Mouse (Mus musculus): ENCODE results near the gene Nol12. TPM values are rescaled to one million over a fixed set of nuclear protein-coding genes. Genes with fewer than 3 reads are reported as not detected.
A peak's percentile ranks its signal among the peaks of the same experiment; 100 is the strongest.

The Nol12 gene
- polyA plus RNA-seq, 1 experiment from 2014 or later = 24.5 TPM

- peaks cover 61% of the 10 kb centered on the region for H3K4me1 ChIP-seq (replicated peaks)
- peak overlapping the region; percentile 4; the same call in 1 of the 2 replicates for H3K4me3 ChIP-seq (replicated peaks)
- WGBS (ENCODE audit: insufficient replicate concordance) = 77% methylated on average over 12 of the region's 12 CpGs
- peak overlapping the region; percentile 100 for H3K4me2 ChIP-seq
- no peak for ATAC-seq (ENCODE audit: insufficient read depth)
- no peaks in the 10 kb centered on the region for H3K9me3 ChIP-seq (replicated peaks)
- H3K9ac ChIP-seq = no peak overlapping the region
- peaks cover 15% of the 10 kb centered on the region for H3K36me3 ChIP-seq (replicated peaks)
- peak overlapping the region; percentile 48 for H3K27ac ChIP-seq (replicated peaks)
- H3K27me3 ChIP-seq = 0 out of 2 replicates have a peak, but pooled peaks cover 6% of the 10 kb centered on the region
Observed at GRCm38 (mm10) chr15:78916052-78916826, 18.5 kb upstream of the Nol12 start.

- H3K4me2 ChIP-seq = no peak overlapping the region
- H3K27me3 ChIP-seq = 0 out of 2 replicates have a peak, but pooled peaks cover 6% of the 10 kb centered on the region
- H3K4me3 ChIP-seq (replicated peaks) = no peak overlapping the region
- no peak for ATAC-seq (ENCODE audit: insufficient read depth)
- peaks cover 68% of the 10 kb centered on the region for H3K4me1 ChIP-seq (replicated peaks)
- peaks cover 10% of the 10 kb centered on the region; the same call in 1 of the 2 replicates for H3K36me3 ChIP-seq (replicated peaks)
- no peak overlapping the region for H3K9ac ChIP-seq
- H3K9me3 ChIP-seq (replicated peaks) = no peaks in the 10 kb centered on the region
- no peak overlapping the region for H3K27ac ChIP-seq (replicated peaks)
- 87% methylated on average over 23 of the region's 23 CpGs for whole genome bisulfite sequencing (ENCODE audit: insufficient replicate concordance)
Observed at GRCm38 (mm10) chr15:78918126-78918525, 16.6 kb upstream of the Nol12 start.

- 76% methylated on average over 12 of the region's 12 CpGs for WGBS (ENCODE audit: insufficient replicate concordance)
- Histone ChIP-seq H3K4me3 (replicated peaks) (no peak overlapping the region), H3K4me2 (no peak overlapping the region), H3K27ac (replicated peaks) (peak overlapping the region; percentile 66), H3K9me3 (replicated peaks) (no peaks in the 10 kb centered on the region), H3K4me1 (replicated peaks) (peaks cover 68% of the 10 kb centered on the region), H3K27me3 (no peaks in the 10 kb centered on the region), H3K9ac (no peak overlapping the region), H3K36me3 (replicated peaks) (peaks cover 10% of the 10 kb centered on the region; the same call in 1 of the 2 replicates)
- ATAC-seq (ENCODE audit: insufficient read depth) = no peak
Observed at GRCm38 (mm10) chr15:78919914-78920313, 14.8 kb upstream of the Nol12 start.

- Histone ChIP-seq H3K27ac (replicated peaks) (peak overlapping the region; percentile 98), H3K4me1 (replicated peaks) (peaks cover 75% of the 10 kb centered on the region), H3K36me3 (replicated peaks) (peaks cover 10% of the 10 kb centered on the region; the same call in 1 of the 2 replicates), H3K27me3 (no peaks in the 10 kb centered on the region), H3K9me3 (replicated peaks) (no peaks in the 10 kb centered on the region), H3K4me3 (replicated peaks) (peak overlapping the region; percentile 49), H3K9ac (peak overlapping the region; percentile 66), H3K4me2 (peak overlapping the region; percentile 79)
- peak; percentile 81 for ATAC-seq (ENCODE audit: insufficient read depth)
- WGBS (ENCODE audit: insufficient replicate concordance) = 13% methylated on average over 7 of the region's 7 CpGs
Observed at GRCm38 (mm10) chr15:78922700-78923099, 12.0 kb upstream of the Nol12 start.

GRCm38 (mm10) chr15:78923585-78923984 is 11.1 kb upstream of the Nol12 start:
- Histone ChIP-seq H3K27me3 (no peaks in the 10 kb centered on the region), H3K9me3 (replicated peaks) (no peaks in the 10 kb centered on the region), H3K4me1 (replicated peaks) (peaks cover 84% of the 10 kb centered on the region), H3K27ac (replicated peaks) (peak overlapping the region; percentile 98), H3K36me3 (replicated peaks) (peaks cover 5% of the 10 kb centered on the region; the same call in 1 of the 2 replicates), H3K9ac (peak overlapping the region; percentile 66), H3K4me2 (peak overlapping the region; percentile 79), H3K4me3 (replicated peaks) (peak overlapping the region; percentile 49)
- WGBS (ENCODE audit: insufficient replicate concordance) = 15% methylated on average over 6 of the region's 6 CpGs
- ATAC-seq (ENCODE audit: insufficient read depth) = peak; percentile 77

GRCm38 (mm10) chr15:78925129-78925528 is 9.6 kb upstream of the Nol12 start:
- Histone ChIP-seq H3K27ac (replicated peaks) (peak overlapping the region; percentile 98), H3K9ac (no peak overlapping the region)
- WGBS (ENCODE audit: insufficient replicate concordance) = 51% methylated on average over 8 of the region's 8 CpGs

GRCm38 (mm10) chr15:78926021-78926919 is 8.5 kb upstream of the Nol12 start, which contains the start of gene Lgals1:
Gene Lgals1 (plus strand): TSS chr15:78926725.
- peak within 1 kb of the TSS; percentile 92 for H3K4me2 ChIP-seq
- peak; percentile 38 for ATAC-seq (ENCODE audit: insufficient read depth)
- peak within 1 kb of the TSS; percentile 58 for H3K9ac ChIP-seq
- peaks cover 10% of the 10 kb centered on the region; the same call in 1 of the 2 replicates for H3K36me3 ChIP-seq (replicated peaks)
- no peaks in the 10 kb centered on the region for H3K27me3 ChIP-seq
- peak within 1 kb of the TSS; percentile 59 for H3K4me3 ChIP-seq (replicated peaks)
- H3K27ac ChIP-seq (replicated peaks) = peak within 1 kb of the TSS; percentile 98
- 6% methylated on average over 20 of the region's 20 CpGs for WGBS (ENCODE audit: insufficient replicate concordance)
- H3K4me1 ChIP-seq (replicated peaks) = peaks cover 84% of the 10 kb centered on the region
- H3K9me3 ChIP-seq (replicated peaks) = no peaks in the 10 kb centered on the region

More at GRCm38 (mm10) chr15:78925129-78925528, 9.6 kb upstream of the Nol12 start:
- peaks cover 87% of the 10 kb centered on the region for H3K4me1 ChIP-seq (replicated peaks)
- no peak overlapping the region for H3K4me3 ChIP-seq (replicated peaks)
- no peaks in the 10 kb centered on the region for H3K9me3 ChIP-seq (replicated peaks)
- peaks cover 8% of the 10 kb centered on the region; the same call in 1 of the 2 replicates for H3K36me3 ChIP-seq (replicated peaks)
- ATAC-seq (ENCODE audit: insufficient read depth) = no peak
- H3K27me3 ChIP-seq = no peaks in the 10 kb centered on the region
- peak overlapping the region; percentile 92; the same call in 1 of the 2 replicates for H3K4me2 ChIP-seq

GRCm38 (mm10) chr15:78927021-78927787 is 7.5 kb upstream of the Nol12 start:
- Histone ChIP-seq H3K4me2 (peak overlapping the region; percentile 92), H3K27ac (replicated peaks) (peak overlapping the region; percentile 98), H3K4me3 (replicated peaks) (peak overlapping the region; percentile 59), H3K36me3 (replicated peaks) (peaks cover 10% of the 10 kb centered on the region; the same call in 1 of the 2 replicates), H3K9ac (peak overlapping the region; percentile 58), H3K4me1 (replicated peaks) (peaks cover 84% of the 10 kb centered on the region), H3K9me3 (replicated peaks) (no peaks in the 10 kb centered on the region), H3K27me3 (no peaks in the 10 kb centered on the region)
- ATAC-seq (ENCODE audit: insufficient read depth) = no peak
- 6% methylated on average over 15 of the region's 15 CpGs for WGBS (ENCODE audit: insufficient replicate concordance)

GRCm38 (mm10) chr15:78927788-78928457 is 6.8 kb upstream of the Nol12 start:
- under 1% methylated on average over 27 of the region's 35 CpGs for WGBS (ENCODE audit: insufficient replicate concordance)
- Histone ChIP-seq H3K4me3 (replicated peaks) (peak overlapping the region; percentile 59), H3K4me1 (replicated peaks) (peaks cover 81% of the 10 kb centered on the region), H3K27me3 (no peaks in the 10 kb centered on the region), H3K27ac (replicated peaks) (peak overlapping the region; percentile 98), H3K4me2 (peak overlapping the region; percentile 92), H3K9ac (peak overlapping the region; percentile 58), H3K9me3 (replicated peaks) (no peaks in the 10 kb centered on the region), H3K36me3 (replicated peaks) (peaks cover 10% of the 10 kb centered on the region; the same call in 1 of the 2 replicates)
- 0 out of 2 replicates have a peak, but pooled peaks have one; percentile 3 for ATAC-seq (ENCODE audit: insufficient read depth)

- 43% methylated on average over 8 of the region's 8 CpGs for WGBS (ENCODE audit: insufficient replicate concordance)
- Histone ChIP-seq H3K36me3 (replicated peaks) (peaks cover 10% of the 10 kb centered on the region; the same call in 1 of the 2 replicates), H3K4me3 (replicated peaks) (peak overlapping the region; percentile 59), H3K9me3 (replicated peaks) (no peaks in the 10 kb centered on the region), H3K4me2 (peak overlapping the region; percentile 92), H3K27me3 (no peaks in the 10 kb centered on the region), H3K4me1 (replicated peaks) (peaks cover 80% of the 10 kb centered on the region), H3K27ac (replicated peaks) (peak overlapping the region; percentile 98), H3K9ac (peak overlapping the region; percentile 58; the same call in 1 of the 2 replicates)
- no peak for ATAC-seq (ENCODE audit: insufficient read depth)
Observed at GRCm38 (mm10) chr15:78928539-78928938, 6.2 kb upstream of the Nol12 start.

All from liver, embryonic 15.5 days (tissue).